Mouse (Mus musculus): ENCODE data around the gene Trim25.

GRCm38 (mm10) chr11:89051767-89052166 lies 52.6 kb downstream of the Trim25 start:
- no peak for TF ChIP-seq EP300 (IDR thresholded peaks at IDR 0.05)
- no peak for TF ChIP-seq CTCF (IDR thresholded peaks at IDR 0.05)

Measured in lung, postnatal 0 days (tissue).